Mouse (Mus musculus) testis, adult 2 months (tissue): ENCODE data around the gene Tomm34.

Source experiments
- CTCF ChIP-seq: fragments of 200-500 bp; IDR thresholded peaks from 2 replicates; pipeline ENCODE4 v1.5.1; 2012; ENCODE audit warnings: low read depth, mild to moderate bottlenecking, inconsistent platforms, low read length, moderate library complexity; ENCODE audit not compliant: control insufficient read depth, insufficient read depth, insufficient replicate concordance
- POLR2A ChIP-seq: fragments of 200-500 bp; IDR thresholded peaks from 2 replicates; pipeline ENCODE4 v1.6.1; 2012; ENCODE audit warnings: low read depth, mild to moderate bottlenecking, inconsistent platforms, low read length, moderate library complexity; ENCODE audit not compliant: control insufficient read depth

GRCm38 (mm10) chr2:164079488-164079887, 8.5 kb upstream of the Tomm34 start:
- TF ChIP-seq POLR2A (no peak), CTCF (no peak)
